Mouse (Mus musculus): ENCODE results near the gene Ube2a.

Gene Ube2a

GRCm38 (mm10) chrX:36873765-36874164, at the start of gene Ube2a, which contains the start of gene C330007P06Rik:
TSS of gene Ube2a (plus strand) at chrX:36873900.
TSS of gene C330007P06Rik (minus strand) at chrX:36874111.
- DNase-seq, result no peak

GRCm38 (mm10) chrX:36823932-36824711, 49.6 kb upstream of the Ube2a start:
- no peak for DNase-seq

- DNase-seq, result no peak
Observed at GRCm38 (mm10) chrX:36825032-36825431, 48.7 kb upstream of the Ube2a start.

- DNase-seq, result no peak
Observed at GRCm38 (mm10) chrX:36826873-36827272, 46.8 kb upstream of the Ube2a start.

GRCm38 (mm10) chrX:36830271-36830670, 43.4 kb upstream of the Ube2a start:
- peak; percentile 26 for DNase-seq

GRCm38 (mm10) chrX:36831632-36832031, 42.1 kb upstream of the Ube2a start:
- no peak for DNase-seq

GRCm38 (mm10) chrX:36833397-36834084, 40.2 kb upstream of the Ube2a start:
- peak; percentile 77 for DNase-seq

- DNase-seq, result no peak
Observed at GRCm38 (mm10) chrX:36837069-36837676, 36.5 kb upstream of the Ube2a start.

- no peak for DNase-seq
Observed at GRCm38 (mm10) chrX:36839391-36839790, 34.3 kb upstream of the Ube2a start.

GRCm38 (mm10) chrX:36841698-36842097, 32.0 kb upstream of the Ube2a start:
- DNase-seq, result no peak

- no peak for DNase-seq
Observed at GRCm38 (mm10) chrX:36843346-36843990, 30.2 kb upstream of the Ube2a start.

- no peak for DNase-seq
Observed at GRCm38 (mm10) chrX:36847152-36847551, 26.5 kb upstream of the Ube2a start.

- DNase-seq, result no peak
Observed at GRCm38 (mm10) chrX:36852631-36853030, 21.1 kb upstream of the Ube2a start.

GRCm38 (mm10) chrX:36863766-36864608, 9.7 kb upstream of the Ube2a start:
- peak; percentile 83 for DNase-seq

GRCm38 (mm10) chrX:36864609-36865328, 8.9 kb upstream of the Ube2a start:
- DNase-seq, result no peak

- no peak for DNase-seq
Observed at GRCm38 (mm10) chrX:36870372-36870771, 3.3 kb upstream of the Ube2a start.

- DNase-seq, result peak; percentile 93
Observed at GRCm38 (mm10) chrX:36874178-36874696, 537 bp downstream of the Ube2a start.

GRCm38 (mm10) chrX:36874704-36875128, 1.0 kb downstream of the Ube2a start:
- DNase-seq, result peak; percentile 19

- peak; percentile 19 for DNase-seq
Observed at GRCm38 (mm10) chrX:36884719-36885118, 11.0 kb downstream of the Ube2a start.

- peak; percentile 9 for DNase-seq
Observed at GRCm38 (mm10) chrX:36898931-36899330, 25.2 kb downstream of the Ube2a start.

GRCm38 (mm10) chrX:36901655-36902054, 28.0 kb downstream of the Ube2a start:
- no peak for DNase-seq

All from liver (tissue).